Comparison of ENCODE assay signal across 8 mouse cellular contexts in genomic region chr2:32307941-32308760, GRCm38 (mm10). TPM values are rescaled to one million over a fixed set of nuclear protein-coding genes. Genes with fewer than 3 reads are reported as not detected.
DNase-seq lines count a peak whose midpoint lies in the region; ATAC-seq and TF ChIP-seq lines count a peak whose summit lies in the region.

No protein-coding gene starts in this region.

- ATAC-seq in midbrain, postnatal 0 days (ENCODE audit: low FRiP score), result peak; percentile 15; the same call in 1 of the 2 replicates
- no peak for ATAC-seq in activated CD4-positive, CD25-positive, alpha-beta regulatory T cell, adult 4 months

- 55% methylated on average over 8 of the region's 8 CpGs for WGBS in midbrain, postnatal 0 days

- H3K36me3 ChIP-seq in midbrain, postnatal 0 days (ENCODE audit: insufficient read depth, low read length), result peaks cover 67% of the 10 kb centered on the region

- H3K27ac ChIP-seq in midbrain, postnatal 0 days (ENCODE audit: low read depth, low read length), result no peak overlapping the region

- H3K4me1 ChIP-seq in midbrain, postnatal 0 days (ENCODE audit: insufficient read depth, low read length), result peaks cover 10% of the 10 kb centered on the region; the same call in 1 of the 2 replicates

- H3K27me3 ChIP-seq in midbrain, postnatal 0 days (ENCODE audit: insufficient read depth, low read length), result no peaks in the 10 kb centered on the region

- no peak overlapping the region for H3K4me2 ChIP-seq in midbrain, postnatal 0 days (ENCODE audit: low read depth, low read length, poor library complexity, severe bottlenecking)

- no peaks in the 10 kb centered on the region for H3K9me3 ChIP-seq in midbrain, postnatal 0 days (ENCODE audit: low read length)

- peak; percentile 92 for TF ChIP-seq CTCF in midbrain, postnatal 0 days (IDR thresholded peaks at IDR 0.05)

- intact Hi-C loops in heart, postnatal 25 days (cut with DNase I), result no loop called here

- peak; percentile 41 to 73 for DNase-seq in heart, adult 18-20 months
- no peak for DNase-seq in heart, postnatal 25 days (ENCODE audit: low spot score)
- DNase-seq in B cell, adult 2 months, result peak; percentile 75
- peak; percentile 41 for DNase-seq in adrenal gland, adult 2 months
- DNase-seq in embryo, embryonic 9.5 days (ENCODE audit: extremely low spot score), result peak; percentile 69
- DNase-seq in layer of hippocampus, postnatal 10 days (ENCODE audit: low spot score in 2 of 2), result peak; percentile 74 to 76
- peak; percentile 72 for DNase-seq in midbrain, postnatal 0 days (ENCODE audit: low spot score)

- H3K4me3 ChIP-seq in midbrain, postnatal 0 days (ENCODE audit: low read depth, low read length), result no peak overlapping the region

- no peak overlapping the region for H3K9ac ChIP-seq in midbrain, postnatal 0 days (replicated peaks; ENCODE audit: low read length, poor library complexity, severe bottlenecking)

RNA-seq across cellular contexts. Expression of gene Swi5, which starts 20.3 kb away (rescaled TPM):
- 100 to 1,000 TPM; 214 to 232 TPM for total RNA-seq in heart, adult 18-20 months (2021)
- total RNA-seq in heart, postnatal 25 days (2021), result 100 to 1,000 TPM; 177 to 188 TPM
- 100 to 1,000 TPM; 324 to 358 TPM for total RNA-seq in adrenal gland, adult 2 months (2021)
- polyA plus RNA-seq in adrenal gland, adult 2 months (2012; rRNA removed), result 317 and 318 TPM in 2 replicates
- 100 to 1,000 TPM; 237 to 239 TPM for total RNA-seq in layer of hippocampus, postnatal 10 days (2021)
- 292 and 375 TPM in 2 replicates for total RNA-seq in midbrain, postnatal 0 days (2014; rRNA removed)
- 463 and 486 TPM in 2 replicates for polyA plus RNA-seq in midbrain, postnatal 0 days (2015; fragmentation: Nextera tagmentation; extraction: Ambion mirVana)
- polyA plus RNA-seq in activated CD4-positive, CD25-positive, alpha-beta regulatory T cell, adult 4 months (2017; shearing (Covaris generic)), result 100 to 1,000 TPM; 133 to 252 TPM

RNA-seq across cellular contexts. Expression of gene Golga2, which starts 21.0 kb away (rescaled TPM):
- total RNA-seq in heart, adult 18-20 months (2021), result 10 to 100 TPM; 67.6 to 75.5 TPM
- 10 to 100 TPM; 70.6 to 71.2 TPM for total RNA-seq in heart, postnatal 25 days (2021)
- 10 to 100 TPM; 81.1 to 82.9 TPM for total RNA-seq in adrenal gland, adult 2 months (2021)
- polyA plus RNA-seq in adrenal gland, adult 2 months (2012; rRNA removed), result 25.8 and 31.5 TPM in 2 replicates
- 10 to 100 TPM; 75.1 to 78.9 TPM for total RNA-seq in layer of hippocampus, postnatal 10 days (2021)
- total RNA-seq in midbrain, postnatal 0 days (2014; rRNA removed), result 57.4 and 68.8 TPM in 2 replicates
- polyA plus RNA-seq in midbrain, postnatal 0 days (2015; fragmentation: Nextera tagmentation; extraction: Ambion mirVana), result 27.7 and 30.1 TPM in 2 replicates
- polyA plus RNA-seq in activated CD4-positive, CD25-positive, alpha-beta regulatory T cell, adult 4 months (2017; shearing (Covaris generic)), result 10 to 100 TPM; 14.9 to 18.3 TPM

RNA-seq across cellular contexts. Expression of gene Ciz1, which starts 44.0 kb away (rescaled TPM):
- 10 to 100 TPM; 19.1 to 27.2 TPM for total RNA-seq in heart, adult 18-20 months (2021)
- 10 to 100 TPM; 25.6 to 32.2 TPM for total RNA-seq in heart, postnatal 25 days (2021)
- 10 to 100 TPM; 54.0 to 94.0 TPM for total RNA-seq in adrenal gland, adult 2 months (2021)
- polyA plus RNA-seq in adrenal gland, adult 2 months (2012; rRNA removed), result 290 and 303 TPM in 2 replicates
- total RNA-seq in layer of hippocampus, postnatal 10 days (2021), result 10 to 100 TPM; 74.6 to 75.0 TPM
- total RNA-seq in midbrain, postnatal 0 days (2014; rRNA removed), result 63.7 and 81.8 TPM in 2 replicates
- 47.3 and 48.8 TPM in 2 replicates for polyA plus RNA-seq in midbrain, postnatal 0 days (2015; fragmentation: Nextera tagmentation; extraction: Ambion mirVana)
- 10 to 100 TPM; 38.8 to 51.6 TPM for polyA plus RNA-seq in activated CD4-positive, CD25-positive, alpha-beta regulatory T cell, adult 4 months (2017; shearing (Covaris generic))

RNA-seq across cellular contexts. Expression of gene Dnm1, which starts 45.0 kb away (rescaled TPM):
- 1 to 10 TPM; 3.6 to 4.4 TPM for total RNA-seq in heart, adult 18-20 months (2021)
- 1 to 10 TPM; 5.0 to 5.2 TPM for total RNA-seq in heart, postnatal 25 days (2021)
- total RNA-seq in adrenal gland, adult 2 months (2021), result 10 to 100 TPM; 15.8 to 22.5 TPM
- polyA plus RNA-seq in adrenal gland, adult 2 months (2012; rRNA removed), result 114 and 144 TPM in 2 replicates
- total RNA-seq in layer of hippocampus, postnatal 10 days (2021), result 100 to 1,000 TPM; 715 to 725 TPM
- 170 and 186 TPM in 2 replicates for total RNA-seq in midbrain, postnatal 0 days (2014; rRNA removed)
- 105 and 107 TPM in 2 replicates for polyA plus RNA-seq in midbrain, postnatal 0 days (2015; fragmentation: Nextera tagmentation; extraction: Ambion mirVana)
- polyA plus RNA-seq in activated CD4-positive, CD25-positive, alpha-beta regulatory T cell, adult 4 months (2017; shearing (Covaris generic)), result not detected

RNA-seq across cellular contexts. Expression of gene Uck1, which starts 48.2 kb away (rescaled TPM):
- 10 to 100 TPM; 20.3 to 26.7 TPM for total RNA-seq in heart, adult 18-20 months (2021)
- total RNA-seq in heart, postnatal 25 days (2021), result 10 to 100 TPM; 19.6 to 21.7 TPM
- 100 to 1,000 TPM; 116 to 148 TPM for total RNA-seq in adrenal gland, adult 2 months (2021)
- 202 and 249 TPM in 2 replicates for polyA plus RNA-seq in adrenal gland, adult 2 months (2012; rRNA removed)
- 10 to 100 TPM; 64.8 to 64.9 TPM for total RNA-seq in layer of hippocampus, postnatal 10 days (2021)
- 138 and 142 TPM in 2 replicates for total RNA-seq in midbrain, postnatal 0 days (2014; rRNA removed)
- polyA plus RNA-seq in midbrain, postnatal 0 days (2015; fragmentation: Nextera tagmentation; extraction: Ambion mirVana), result 110 and 121 TPM in 2 replicates
- polyA plus RNA-seq in activated CD4-positive, CD25-positive, alpha-beta regulatory T cell, adult 4 months (2017; shearing (Covaris generic)), result 10 to 100 TPM; 30.4 to 34.4 TPM
